Mouse (Mus musculus) adrenal gland, adult 18-20 months (tissue): ENCODE measurements at regions not wholly inside any gene's neighbourhood (a gene's known extent, or its start where the extent isn't known, plus 50 kb on each side); places are given as distances from the start of the nearest gene placed in this dataset.

Experiments
- DNase-seq, 2 experiments: peaks; one replicate each; pipeline ENCODE4 v3.0.0; 2021 to 2022; ENCODE audit warnings: low spot score in 2 of 2

- DNase-seq: no peak
Observed at GRCm38 (mm10) chr13:79057424-79057823, 857.9 kb upstream of the Nr2f1 start.

GRCm38 (mm10) chr13:79054481-79054880 lies 854.9 kb upstream of the Nr2f1 start:
- no peak for DNase-seq

- DNase-seq: no peak
Observed at GRCm38 (mm10) chr13:79053428-79053827, 853.9 kb upstream of the Nr2f1 start.

GRCm38 (mm10) chr13:79047240-79047639 lies 847.7 kb upstream of the Nr2f1 start:
- no peak for DNase-seq

- DNase-seq: no peak
Observed at GRCm38 (mm10) chr13:79044657-79045056, 845.1 kb upstream of the Nr2f1 start.

- DNase-seq: no peak
Observed at GRCm38 (mm10) chr13:79037883-79038282, 838.3 kb upstream of the Nr2f1 start.

GRCm38 (mm10) chr13:79035276-79035675 lies 835.7 kb upstream of the Nr2f1 start:
- DNase-seq: no peak

- DNase-seq: no peak
Observed at GRCm38 (mm10) chr13:79029974-79030373, 830.4 kb upstream of the Nr2f1 start.

GRCm38 (mm10) chr13:79027877-79028760 lies 828.6 kb upstream of the Nr2f1 start:
- DNase-seq: peak; percentile 16 to 22

GRCm38 (mm10) chr13:79025645-79026044 lies 826.1 kb upstream of the Nr2f1 start:
- no peak for DNase-seq

GRCm38 (mm10) chr13:79018051-79018450 lies 818.5 kb upstream of the Nr2f1 start:
- DNase-seq: no peak

- no peak for DNase-seq
Observed at GRCm38 (mm10) chr13:79003313-79003712, 803.8 kb upstream of the Nr2f1 start.

- no peak for DNase-seq
Observed at GRCm38 (mm10) chr13:78998855-78999254, 799.3 kb upstream of the Nr2f1 start.

GRCm38 (mm10) chr13:78992326-78992725 lies 792.8 kb upstream of the Nr2f1 start:
- no peak for DNase-seq

GRCm38 (mm10) chr13:78985921-78986320 lies 786.4 kb upstream of the Nr2f1 start:
- no peak for DNase-seq

GRCm38 (mm10) chr13:78977224-78977780 lies 777.7 kb upstream of the Nr2f1 start:
- DNase-seq: no peak

- DNase-seq: no peak
Observed at GRCm38 (mm10) chr13:78938351-78938741, 738.8 kb upstream of the Nr2f1 start.

GRCm38 (mm10) chr13:78937389-78938350 lies 738.1 kb upstream of the Nr2f1 start:
- no peak for DNase-seq

- DNase-seq: no peak
Observed at GRCm38 (mm10) chr13:78935990-78936650, 736.6 kb upstream of the Nr2f1 start.

GRCm38 (mm10) chr13:78928347-78928746 lies 728.8 kb upstream of the Nr2f1 start:
- no peak for DNase-seq

- DNase-seq: no peak
Observed at GRCm38 (mm10) chr13:78920802-78921201, 721.2 kb upstream of the Nr2f1 start.
